Mouse (Mus musculus) lung, embryonic 16.5 days (tissue): Measurements from ENCODE around the gene H2al1o. TPM values are rescaled to one million over a fixed set of nuclear protein-coding genes. Genes with fewer than 3 reads are reported as not detected.
"Not testable (repeated sequence)": the region's sequence is repeated elsewhere in the genome, so short reads cannot be mapped to it uniquely, and the experiment has no call there.

Experiments
- ATAC-seq: fragments of 200-750 bp; cut with Nextera tagmentation; 2 replicates; pipeline ENCODE4 v1.8.0; 2017; ENCODE audit warnings: low read depth, mild to moderate bottlenecking, moderate library complexity
- H3K27ac ChIP-seq: fragments of 300-500 bp; sonication (generic); 2 replicates; pipeline ENCODE4 v1.5.1; 2014; ENCODE audit warnings: mild to moderate bottlenecking, control low read depth, low read length
- H3K27me3 ChIP-seq: fragments of 300-500 bp; sonication (generic); 2 replicates; pipeline ENCODE4 v1.6.1; 2014; ENCODE audit warnings: low read depth, low read length, mixed read lengths; ENCODE audit not compliant: control insufficient read depth, insufficient read depth
- H3K36me3 ChIP-seq: fragments of 300-500 bp; sonication (generic); 2 replicates; pipeline ENCODE4 v1.6.1; 2014; ENCODE audit warnings: low read length; ENCODE audit not compliant: control insufficient read depth, insufficient read depth
- H3K4me1 ChIP-seq: fragments of 300-500 bp; sonication (generic); replicated peaks from 2 replicates; pipeline ENCODE4 v1.6.1; 2014; ENCODE audit warnings: low read length, mixed read lengths; ENCODE audit not compliant: control insufficient read depth, insufficient read depth
- H3K4me2 ChIP-seq: fragments of 300-500 bp; sonication (generic); 2 replicates; pipeline ENCODE4 v1.6.1; 2014; ENCODE audit warnings: low read depth, low read length, control low read depth
- H3K4me3 ChIP-seq: fragments of 300-500 bp; sonication (generic); 2 replicates; pipeline ENCODE4 v1.5.1; 2014; ENCODE audit warnings: mild to moderate bottlenecking, low read length, control low read depth
- H3K9ac ChIP-seq: fragments of 300-500 bp; sonication (generic); 2 replicates; pipeline ENCODE4 v1.6.1; 2014; ENCODE audit warnings: low read length, control low read depth
- H3K9me3 ChIP-seq: fragments of 300-500 bp; sonication (generic); 2 replicates; pipeline ENCODE4 v1.6.1; 2016; ENCODE audit warnings: low read length; ENCODE audit not compliant: control insufficient read depth
- WGBS: fragments of 180-500 bp; shearing (Covaris S2); extraction: QIAGEN DNeasy Blood & Tissue Kit; methylation state at CpG from one replicate; pipeline ENCODE4 v1.1.7; 2014; 5-methylcytosine and 5-hydroxymethylcytosine counted together
- polyA plus RNA-seq: library from polyadenylated mRNA; unstranded; fragments of >200 nt; fragmentation: Nextera tagmentation; extraction: Ambion mirVana; gene quantifications from 2 replicates; pipeline ENCODE4 v1.2.1, GENCODE M21; 2015

Gene H2al1o
- not detected in 2 replicates for polyA plus RNA-seq

GRCm38 (mm10) chrX:9572309-9572708 lies at the start of gene H2al1o:
TSS of gene H2al1o (minus strand) at chrX:9572409.
- H3K9ac ChIP-seq, ATAC-seq, H3K4me1 ChIP-seq, H3K36me3 ChIP-seq, H3K4me3 ChIP-seq, H3K9me3 ChIP-seq, H3K27me3 ChIP-seq, H3K4me2 ChIP-seq, H3K27ac ChIP-seq: not testable (repeated sequence)
- WGBS = 77% methylated on average over 3 of the region's 3 CpGs

DNA sequence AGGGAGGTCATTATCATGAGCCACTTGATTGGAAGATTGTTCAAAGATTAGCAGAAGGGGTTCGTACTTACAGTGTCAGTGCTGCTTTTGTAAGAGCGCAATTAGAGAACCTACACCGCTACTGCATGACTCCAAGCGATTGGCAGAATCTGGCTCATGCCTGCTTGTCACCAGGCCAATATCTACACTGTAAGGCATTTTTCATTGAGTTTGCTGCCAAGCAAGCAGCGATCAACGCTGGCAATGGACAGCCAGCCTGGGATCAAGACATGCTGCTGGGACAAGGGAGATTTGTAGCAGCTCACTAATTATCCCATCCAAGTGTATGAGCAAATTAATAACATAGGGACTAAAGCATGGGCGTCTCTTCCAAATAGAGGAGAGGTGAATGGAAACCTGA lies 25.8 kb upstream of the H2al1o start:
- not testable (repeated sequence) for ATAC-seq, H3K27me3 ChIP-seq, H3K27ac ChIP-seq, H3K4me1 ChIP-seq, H3K36me3 ChIP-seq, H3K9me3 ChIP-seq, H3K4me3 ChIP-seq, H3K9ac ChIP-seq, H3K4me2 ChIP-seq
- 86% methylated on average over 7 of the region's 7 CpGs for WGBS

DNA sequence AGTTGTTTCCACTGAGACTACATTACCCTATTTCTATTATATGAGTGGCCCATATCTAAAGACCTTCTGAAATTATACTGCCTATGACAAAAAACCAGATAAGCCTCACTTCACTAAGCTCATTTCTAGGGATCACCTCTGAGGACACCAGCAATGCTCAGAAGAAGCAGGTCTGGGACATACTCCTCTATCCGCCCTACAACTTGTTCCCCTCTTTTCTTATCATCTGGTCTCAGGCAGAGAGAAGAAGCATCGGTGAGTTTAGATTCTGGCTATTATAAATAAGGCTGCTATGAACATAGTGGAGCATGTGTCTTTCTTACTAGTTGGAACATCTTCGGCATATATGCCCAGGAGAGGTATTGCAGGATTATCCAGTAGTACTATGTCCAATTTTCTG lies 35.3 kb downstream of the H2al1o start:
- Histone ChIP-seq H3K36me3 (no peaks in the 10 kb centered on the region), H3K9ac (no peak overlapping the region), H3K9me3 (no peaks in the 10 kb centered on the region), H3K4me3 (no peak overlapping the region), H3K27me3 (no peaks in the 10 kb centered on the region), H3K4me2 (no peak overlapping the region), H3K27ac (no peak overlapping the region), H3K4me1 (no peaks in the 10 kb centered on the region)
- WGBS = 90% methylated on average over 3 of the region's 3 CpGs
- ATAC-seq = no peak

Other genes starting within 250 kb of the H2al1o start
- gene H2al1k, start 221.8 kb downstream of the H2al1o start, polyA plus RNA-seq = 0.63 TPM in 1 of 2 replicates, not detected in the other
- 4.6 and 5.0 TPM in 2 replicates for gene Cybb, start 84.6 kb downstream of the H2al1o start, polyA plus RNA-seq
- gene Dynlt3, start 90.6 kb upstream of the H2al1o start, polyA plus RNA-seq = 75.4 and 77.1 TPM in 2 replicates